Mouse (Mus musculus): Measurements from ENCODE around the gene Olfr170.
"Not testable (repeated sequence)": the region's sequence is repeated elsewhere in the genome, so short reads cannot be mapped to it uniquely, and the experiment has no call there.

Olfr170 gene

DNA sequence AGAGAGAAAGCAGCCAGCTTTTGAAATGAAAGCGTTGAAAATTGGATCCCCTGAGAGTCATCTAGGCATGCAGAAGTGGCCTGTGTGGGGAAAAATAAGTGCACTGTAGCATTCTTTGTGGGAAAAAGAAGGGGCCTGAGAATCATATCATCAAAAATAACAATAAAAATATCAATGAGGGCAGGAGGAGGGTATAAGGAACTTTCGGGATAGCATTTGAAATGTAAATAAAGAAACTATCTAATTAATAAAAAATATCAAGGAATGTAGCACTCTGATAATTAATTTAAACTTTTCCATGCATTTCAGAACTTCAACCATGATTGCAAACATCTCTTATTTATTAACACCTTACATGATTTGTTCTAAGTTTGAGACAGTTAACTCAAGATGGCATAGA is at the start of gene Olfr170:
Olfr170 (minus strand) TSS at position 101 of the 400 bp plus-strand sequence.
- ATAC-seq (ENCODE audit: insufficient number of reproducible peaks, low FRiP score, low TSS enrichment) = not testable (repeated sequence)

- ATAC-seq (ENCODE audit: insufficient number of reproducible peaks, low FRiP score, low TSS enrichment) = no peak
Observed at GRCm38 (mm10) chr16:19629816-19630215, 18.1 kb upstream of the Olfr170 start, which contains the start of gene Olfr171. Gene Olfr171 (minus strand): TSS chr16:19629916.

- ATAC-seq (ENCODE audit: insufficient number of reproducible peaks, low FRiP score, low TSS enrichment) = no peak
Observed at GRCm38 (mm10) chr16:19603166-19603565, 8.5 kb downstream of the Olfr170 start.

- not testable (repeated sequence) for ATAC-seq (ENCODE audit: insufficient number of reproducible peaks, low FRiP score, low TSS enrichment)
Observed at GRCm38 (mm10) chr16:19571709-19572108, 40.0 kb downstream of the Olfr170 start, which contains the start of gene Olfr169. Gene Olfr169 (minus strand): TSS chr16:19571809.
